Mouse (Mus musculus) cerebellum, postnatal 36 days (tissue): Measurements from ENCODE around the gene Cadm2.
A peak's percentile ranks its signal among the peaks of the same experiment; 100 is the strongest.

Experiments used
- DNase-seq, 2 experiments: peaks; one replicate each; pipeline ENCODE4 v3.0.0; 2021 to 2022; ENCODE audit warnings: mixed read lengths in 2 of 2

Cadm2 gene

GRCm38 (mm10) chr16:67620826-67621505, at the start of gene Cadm2:
TSS of gene Cadm2 (minus strand) at chr16:67620908.
- peak; percentile 92 to 96 for DNase-seq

- no peak for DNase-seq
Observed at GRCm38 (mm10) chr16:67646930-67647329, 26.2 kb upstream of the Cadm2 start.

- DNase-seq, result peak in 1 of 2 experiments; percentile 21
Observed at GRCm38 (mm10) chr16:67643651-67644050, 22.9 kb upstream of the Cadm2 start.

GRCm38 (mm10) chr16:67619906-67620781, 564 bp downstream of the Cadm2 start:
- DNase-seq, result peak; percentile 88 to 92

GRCm38 (mm10) chr16:67619416-67619815, 1.3 kb downstream of the Cadm2 start:
- DNase-seq, result no peak

- peak; percentile 26 to 55 for DNase-seq
Observed at GRCm38 (mm10) chr16:67618817-67619216, 1.9 kb downstream of the Cadm2 start.

GRCm38 (mm10) chr16:67617811-67618210, 2.9 kb downstream of the Cadm2 start:
- peak; percentile 72 to 78 for DNase-seq

- DNase-seq, result peak in 1 of 2 experiments; percentile 36
Observed at GRCm38 (mm10) chr16:67617256-67617655, 3.5 kb downstream of the Cadm2 start.

- peak; percentile 51 to 60 for DNase-seq
Observed at GRCm38 (mm10) chr16:67613876-67614275, 6.8 kb downstream of the Cadm2 start.

GRCm38 (mm10) chr16:67610904-67611681, 9.6 kb downstream of the Cadm2 start:
- DNase-seq, result peak; percentile 48 to 60

- DNase-seq, result peak in 1 of 2 experiments; percentile 39
Observed at GRCm38 (mm10) chr16:67609116-67609515, 11.6 kb downstream of the Cadm2 start.

- no peak for DNase-seq
Observed at GRCm38 (mm10) chr16:67608499-67608898, 12.2 kb downstream of the Cadm2 start.

- DNase-seq, result no peak
Observed at GRCm38 (mm10) chr16:67605661-67606060, 15.0 kb downstream of the Cadm2 start.

GRCm38 (mm10) chr16:67599981-67600380, 20.7 kb downstream of the Cadm2 start:
- no peak for DNase-seq

GRCm38 (mm10) chr16:67598841-67599240, 21.9 kb downstream of the Cadm2 start:
- DNase-seq, result no peak

GRCm38 (mm10) chr16:67591015-67591414, 29.7 kb downstream of the Cadm2 start:
- no peak for DNase-seq

GRCm38 (mm10) chr16:67578842-67579517, 41.7 kb downstream of the Cadm2 start:
- peak in 1 of 2 experiments; percentile 20 for DNase-seq

- no peak for DNase-seq
Observed at GRCm38 (mm10) chr16:67575557-67575956, 45.2 kb downstream of the Cadm2 start.

- DNase-seq, result no peak
Observed at GRCm38 (mm10) chr16:67526992-67527391, 93.7 kb downstream of the Cadm2 start.

GRCm38 (mm10) chr16:67524878-67525277, 95.8 kb downstream of the Cadm2 start:
- DNase-seq, result no peak

GRCm38 (mm10) chr16:67518311-67518710, 102.4 kb downstream of the Cadm2 start:
- no peak for DNase-seq

GRCm38 (mm10) chr16:67515549-67515948, 105.2 kb downstream of the Cadm2 start:
- DNase-seq, result no peak
